Mouse (Mus musculus): ENCODE measurements around the gene Ap1s1. TPM values are rescaled to one million over a fixed set of nuclear protein-coding genes. Genes with fewer than 3 reads are reported as not detected.

Gene Ap1s1
- total RNA-seq, 2 experiments from 2014 or later = 187 to 196 TPM

GRCm38 (mm10) chr5:137028561-137029272, 17.2 kb downstream of the Ap1s1 start:
- peak in 1 of 2 experiments; percentile 33 for DNase-seq (ENCODE audit: low spot score in 2 of 2)

- no peak for DNase-seq (ENCODE audit: low spot score in 2 of 2)
Observed at GRCm38 (mm10) chr5:137026092-137026491, 19.8 kb downstream of the Ap1s1 start, which contains the start of gene Vgf. TSS of gene Vgf (plus strand) at chr5:137026392.

- DNase-seq (ENCODE audit: low spot score in 2 of 2) = peak; percentile 91
Observed at GRCm38 (mm10) chr5:137025132-137025531, 20.8 kb downstream of the Ap1s1 start.

- no peak for DNase-seq (ENCODE audit: low spot score in 2 of 2)
Observed at GRCm38 (mm10) chr5:137024318-137024717, 21.6 kb downstream of the Ap1s1 start.

- DNase-seq (ENCODE audit: low spot score in 2 of 2) = no peak
Observed at GRCm38 (mm10) chr5:137015913-137016312, 30.0 kb downstream of the Ap1s1 start.

- no peak for DNase-seq (ENCODE audit: low spot score in 2 of 2)
Observed at GRCm38 (mm10) chr5:137012401-137012950, 33.5 kb downstream of the Ap1s1 start.

- peak; percentile 58 to 67 for DNase-seq (ENCODE audit: low spot score in 2 of 2)
Observed at GRCm38 (mm10) chr5:137009988-137010387, 35.9 kb downstream of the Ap1s1 start.

GRCm38 (mm10) chr5:137007276-137007675, 38.7 kb downstream of the Ap1s1 start:
- no peak for DNase-seq (ENCODE audit: low spot score in 2 of 2)

- DNase-seq (ENCODE audit: low spot score in 2 of 2) = no peak
Observed at GRCm38 (mm10) chr5:137000612-137001011, 45.3 kb downstream of the Ap1s1 start.

- no peak for DNase-seq (ENCODE audit: low spot score in 2 of 2)
Observed at GRCm38 (mm10) chr5:136999449-136999848, 46.5 kb downstream of the Ap1s1 start.

GRCm38 (mm10) chr5:136989801-136990200, 56.1 kb downstream of the Ap1s1 start:
- no peak for DNase-seq (ENCODE audit: low spot score in 2 of 2)

GRCm38 (mm10) chr5:136988420-136988819, 57.5 kb downstream of the Ap1s1 start:
- peak; percentile 50 to 59 for DNase-seq (ENCODE audit: low spot score in 2 of 2)

- DNase-seq (ENCODE audit: low spot score in 2 of 2) = no peak
Observed at GRCm38 (mm10) chr5:136987934-136988271, 58.0 kb downstream of the Ap1s1 start, which contains the start of gene Znhit1. TSS of gene Znhit1 (minus strand) at chr5:136988021.

- DNase-seq (ENCODE audit: low spot score in 2 of 2) = peak; percentile 79 to 82
Observed at GRCm38 (mm10) chr5:136987138-136987933, 58.6 kb downstream of the Ap1s1 start.

- DNase-seq (ENCODE audit: low spot score in 2 of 2) = peak; percentile 95 to 96
Observed at GRCm38 (mm10) chr5:136986695-136987137, 59.2 kb downstream of the Ap1s1 start, which contains the start of gene Plod3. TSS of gene Plod3 (plus strand) at chr5:136987019.

Small RNAs within 50 kb of the gene (microRNA-seq; reads per million reads assigned to microRNA genes)
- gene Mir702 = 248 to 275 reads per million in 2 experiments

Other genes with a start within 250 kb of the Ap1s1 start
- gene Col26a1, start 162.9 kb downstream of the Ap1s1 start, total RNA-seq (2021) = 10 to 100 TPM; 19.0 to 20.7 TPM
- gene Ift22, start 138.0 kb downstream of the Ap1s1 start, total RNA-seq (2021) = 10 to 100 TPM; 68.9 to 70.8 TPM
- 100 to 1,000 TPM; 196 to 209 TPM for gene Fis1, start 92.9 kb downstream of the Ap1s1 start, total RNA-seq (2021)
- not detected for gene Cldn15, start 79.5 kb downstream of the Ap1s1 start, total RNA-seq (2021)
- 10 to 100 TPM; 38.5 to 44.0 TPM for gene Plod3, start 59.1 kb downstream of the Ap1s1 start, total RNA-seq (2021)
- 10 to 100 TPM; 78.6 to 84.6 TPM for gene Znhit1, start 58.1 kb downstream of the Ap1s1 start, total RNA-seq (2021)
- 100 to 1,000 TPM; 253 to 268 TPM for gene Vgf, start 19.7 kb downstream of the Ap1s1 start, total RNA-seq (2021)
- gene Serpine1, start 26.1 kb upstream of the Ap1s1 start, total RNA-seq (2021) = under 1 TPM; 0.80 to 0.96 TPM
- gene Trim56, start 70.1 kb upstream of the Ap1s1 start, total RNA-seq (2021) = 1 to 10 TPM; 4.8 to 5.2 TPM
- gene Muc3, start 103.2 kb upstream of the Ap1s1 start, total RNA-seq (2021) = not detected
- 1 to 10 TPM; 3.5 to 5.2 TPM for gene Muc3a, start 166.3 kb upstream of the Ap1s1 start, total RNA-seq (2021)
- gene Ache, start 241.4 kb upstream of the Ap1s1 start, total RNA-seq (2021) = 10 to 100 TPM; 93.0 to 97.4 TPM
- gene Ufsp1, start 248.5 kb upstream of the Ap1s1 start, total RNA-seq (2021) = 10 to 100 TPM; 20.4 to 21.8 TPM

Data from layer of hippocampus, postnatal 10 days (tissue).